Mouse (Mus musculus) lung, postnatal 14 days (tissue): Measurements from ENCODE around the gene Fahd1.

ENCODE experiments used
- DNase-seq: peaks from one replicate; pipeline ENCODE4 v3.0.0; 2021

The Fahd1 gene

DNA sequence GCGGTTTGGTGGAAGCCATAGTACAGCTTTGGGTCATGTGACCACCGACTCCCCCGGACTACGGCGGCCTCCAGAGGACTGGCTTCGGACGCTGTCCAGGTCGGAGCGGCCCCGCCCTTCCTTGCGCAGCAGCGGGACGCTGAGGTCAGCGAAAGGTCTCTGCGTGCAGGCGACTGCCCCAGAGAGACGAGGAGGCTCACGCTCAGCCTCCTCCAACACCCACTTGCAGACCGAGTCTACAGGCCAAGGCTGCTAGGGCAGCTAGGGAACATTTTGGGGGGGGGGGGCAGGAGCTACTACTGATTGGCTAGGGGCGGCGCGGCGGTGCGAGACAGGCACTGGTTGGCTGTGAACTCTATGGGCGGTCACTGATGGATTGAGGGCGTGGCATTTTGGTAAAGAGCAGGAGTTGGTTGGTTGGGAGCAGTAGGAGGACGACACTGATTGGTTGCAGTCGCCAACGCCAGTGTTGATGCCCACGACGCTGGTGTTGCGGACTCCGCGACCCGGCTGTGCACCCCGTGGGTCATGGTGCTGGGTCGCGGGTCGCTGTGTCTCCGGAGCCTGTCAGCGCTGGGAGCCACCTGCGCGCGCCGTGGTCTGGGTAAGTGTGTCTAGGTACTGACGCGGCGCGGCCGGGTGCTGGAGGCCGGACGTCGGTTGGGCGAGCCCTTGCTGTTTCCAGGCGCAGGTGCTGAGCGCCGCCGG lies at the start of gene Fahd1:
Gene Fahd1 (minus strand): TSS at position 300 of the 708 bp plus-strand sequence.
- peak; percentile 95 for DNase-seq

DNA sequence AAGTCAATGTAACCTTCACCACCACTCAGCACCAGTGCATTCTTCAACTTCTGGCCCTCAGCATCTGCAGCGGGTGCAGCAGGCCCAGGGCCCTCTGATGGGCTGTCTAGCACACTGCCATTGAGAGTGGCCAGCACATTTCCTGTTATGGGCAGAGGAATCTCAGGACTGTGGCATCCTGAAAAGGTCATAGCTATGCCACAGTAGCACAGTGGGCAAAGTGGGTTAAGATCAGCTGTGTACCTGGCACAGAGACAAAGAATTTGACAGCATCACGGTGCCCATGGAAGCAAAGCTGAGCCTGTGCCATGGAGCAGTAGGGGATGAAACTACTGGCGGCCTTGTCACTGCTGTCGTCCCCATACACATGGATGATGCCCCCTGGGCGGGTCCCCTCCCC lies 49.0 kb upstream of the Fahd1 start:
- DNase-seq, result no peak

- no peak for DNase-seq
These were observed 48.1 kb upstream of the Fahd1 start for GRCm38 (mm10) chr17:24898041-24898854.

GRCm38 (mm10) chr17:24897600-24897999 lies 47.4 kb upstream of the Fahd1 start:
- DNase-seq, result no peak

DNA sequence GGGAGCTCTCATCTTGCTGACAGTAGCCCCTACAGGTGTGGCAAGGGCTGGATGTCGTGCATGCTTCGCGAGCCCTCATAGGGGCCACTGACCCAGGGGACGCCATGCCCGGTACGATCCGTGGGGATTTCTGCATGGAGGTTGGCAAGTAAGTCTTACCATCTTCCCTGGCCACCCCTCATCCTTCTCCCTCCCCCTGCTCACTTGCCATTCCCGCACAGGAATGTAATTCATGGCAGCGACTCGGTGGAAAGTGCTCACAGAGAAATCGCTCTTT lies 46.8 kb upstream of the Fahd1 start:
- DNase-seq, result no peak

DNA sequence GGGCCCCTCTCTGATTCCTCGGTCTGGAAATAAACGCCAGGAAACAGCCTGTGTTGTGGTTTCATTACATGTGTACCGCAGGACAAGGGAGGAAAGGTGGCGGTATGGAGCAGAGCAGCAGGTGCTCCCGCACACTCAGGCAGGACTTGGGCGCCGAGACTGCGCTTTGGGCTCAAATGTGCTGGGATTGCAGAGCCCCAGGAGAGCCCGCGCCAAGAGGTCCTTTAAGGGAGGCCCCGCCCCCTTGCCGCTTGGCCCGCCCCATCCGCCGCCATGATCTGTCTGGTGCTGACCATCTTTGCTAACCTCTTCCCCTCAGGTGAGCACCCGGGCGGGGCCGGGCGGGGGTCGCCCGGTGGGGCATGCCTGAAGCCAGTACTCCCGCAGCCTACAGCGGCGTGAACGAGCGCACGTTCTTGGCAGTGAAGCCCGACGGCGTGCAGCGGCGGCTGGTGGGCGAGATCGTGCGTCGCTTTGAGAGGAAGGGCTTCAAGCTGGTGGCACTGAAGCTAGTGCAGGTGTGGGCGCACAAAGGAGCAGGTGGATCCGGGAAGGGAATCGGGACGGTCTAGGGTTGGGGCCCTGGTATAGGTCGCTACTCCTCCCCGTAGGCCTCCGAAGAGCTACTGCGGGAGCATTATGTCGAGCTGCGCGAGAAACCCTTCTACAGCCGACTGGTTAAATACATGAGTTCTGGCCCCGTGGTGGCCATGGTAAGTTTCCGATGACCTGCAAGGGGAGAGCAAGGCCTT lies 46.3 kb upstream of the Fahd1 start, which contains the start of gene Nme3:
Gene Nme3 (plus strand): TSS at position 260 of the 752 bp plus-strand sequence.
- peak; percentile 79 for DNase-seq

DNA sequence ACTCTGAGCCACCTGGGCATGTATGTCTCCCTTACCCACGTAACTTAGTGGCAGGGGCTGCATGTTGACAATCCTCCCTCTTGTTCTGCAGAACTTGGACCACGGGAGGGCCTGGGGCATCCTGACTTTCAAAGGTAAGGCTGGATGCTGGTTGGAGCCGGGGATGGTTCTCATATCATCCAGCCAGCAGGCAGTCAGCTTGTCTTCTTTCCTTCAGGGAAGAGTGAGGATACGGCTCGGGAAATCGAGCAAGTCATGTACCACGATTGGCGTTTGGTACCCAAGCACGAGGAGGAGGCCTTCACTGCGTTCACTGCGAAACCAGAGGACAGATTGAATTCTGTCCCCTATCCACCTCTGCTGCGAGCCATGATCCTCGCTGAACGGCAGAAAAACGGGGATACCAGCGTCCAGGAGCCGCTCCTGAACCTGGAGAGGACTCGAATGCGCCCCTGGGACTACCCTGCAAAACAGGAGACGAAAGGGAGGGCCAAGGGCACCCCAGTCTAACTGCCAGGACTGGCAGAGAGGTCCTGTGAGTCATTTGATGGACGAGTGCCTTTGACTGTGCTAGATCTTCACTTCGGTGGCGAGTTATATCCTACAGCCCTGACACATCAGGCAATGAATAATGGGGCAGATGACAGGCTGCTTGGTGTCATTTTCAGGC lies 45.5 kb upstream of the Fahd1 start:
- no peak for DNase-seq

- DNase-seq, result peak; percentile 81
These were observed 44.9 kb upstream of the Fahd1 start, which contains the start of the genes Eme2 and Mrps34 for GRCm38 (mm10) chr17:24894995-24895547. Gene Eme2 (minus strand): TSS chr17:24895087. Gene Mrps34 (plus strand): TSS chr17:24895116.

DNA sequence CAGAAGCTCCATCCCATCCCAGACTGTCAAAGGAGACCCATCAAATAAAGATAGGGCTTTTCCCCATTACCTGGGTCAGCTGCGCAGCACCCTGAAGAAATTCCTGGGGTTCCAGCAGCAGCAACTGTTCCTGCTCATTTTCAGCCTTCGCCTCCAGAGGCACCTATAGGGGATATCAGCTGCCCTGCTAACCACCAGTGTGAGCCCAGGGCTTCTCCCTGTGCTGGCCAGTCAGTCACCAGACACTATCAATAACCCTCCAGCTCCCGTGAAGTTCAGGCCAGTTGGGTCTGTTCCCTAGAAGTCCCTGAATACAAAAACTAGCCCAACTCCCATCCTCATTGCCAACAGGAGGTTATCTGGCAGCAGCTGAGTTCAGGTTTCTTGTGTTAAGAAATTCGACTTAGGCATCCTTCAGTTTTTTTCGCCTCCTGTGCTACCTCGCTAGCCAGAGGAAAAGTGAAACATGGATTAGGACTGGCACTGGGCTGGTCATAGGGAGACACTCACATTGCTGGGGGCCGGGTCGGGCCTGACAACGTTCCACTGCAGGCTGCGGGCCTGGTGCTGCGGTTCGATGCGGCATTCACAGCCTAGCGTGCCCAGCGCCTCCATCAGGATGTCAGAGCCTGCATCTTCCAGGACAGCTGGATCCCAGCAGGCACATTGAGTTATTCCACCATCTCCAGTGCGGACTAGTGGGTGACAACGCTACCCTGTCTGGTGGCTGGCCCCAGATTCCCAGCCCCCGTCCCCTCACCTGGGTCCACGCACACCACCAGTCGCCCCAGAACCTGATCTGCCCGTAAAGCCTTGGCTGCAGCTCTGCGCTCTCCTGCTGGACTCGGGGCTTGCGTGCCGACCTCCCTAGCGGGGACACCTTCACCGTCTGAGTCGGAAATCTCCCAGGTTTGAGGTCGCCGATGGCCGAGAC lies 44.2 kb upstream of the Fahd1 start:
- no peak for DNase-seq

GRCm38 (mm10) chr17:24893276-24893675 lies 43.1 kb upstream of the Fahd1 start:
- DNase-seq, result no peak

DNA sequence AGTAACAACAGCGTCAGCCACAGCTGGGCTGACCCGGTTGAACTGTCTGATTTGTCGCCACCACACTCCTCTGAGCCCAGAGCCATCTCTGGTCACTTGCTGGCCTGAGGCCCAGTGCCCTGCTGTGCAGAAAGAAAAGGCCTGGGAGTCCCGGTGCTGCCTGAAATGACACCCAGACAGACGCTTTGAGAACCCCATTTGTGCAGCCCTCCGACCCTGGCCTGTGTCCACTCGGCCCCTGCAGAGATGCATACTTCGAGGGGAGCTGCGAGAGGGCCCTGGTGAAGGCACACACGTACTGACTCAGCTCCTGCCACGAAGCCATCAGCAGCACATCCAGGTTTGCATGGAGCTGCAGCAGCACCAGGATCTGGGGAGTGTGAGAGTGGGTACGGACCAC lies 42.6 kb upstream of the Fahd1 start:
- DNase-seq, result no peak

DNA sequence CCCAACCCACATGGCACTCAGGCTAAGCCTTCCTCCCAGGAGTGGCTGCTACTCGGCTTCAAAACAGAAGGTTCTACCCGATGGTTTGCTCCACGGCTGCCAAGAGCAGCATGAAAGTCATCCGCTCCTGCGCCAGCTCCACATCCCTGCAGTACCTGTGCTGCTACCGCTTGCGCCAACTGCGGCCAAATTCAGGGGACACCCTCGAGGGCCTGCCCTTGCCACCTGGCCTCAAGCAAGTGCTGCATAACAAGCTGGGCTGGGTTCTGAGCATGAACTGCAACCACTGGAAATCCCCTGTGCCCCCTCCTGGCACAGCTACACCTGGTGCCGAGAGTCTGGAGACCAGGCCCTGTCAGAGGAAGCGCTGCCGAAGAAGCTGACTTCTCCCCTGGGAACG lies 41.2 kb upstream of the Fahd1 start:
- DNase-seq, result no peak

DNA sequence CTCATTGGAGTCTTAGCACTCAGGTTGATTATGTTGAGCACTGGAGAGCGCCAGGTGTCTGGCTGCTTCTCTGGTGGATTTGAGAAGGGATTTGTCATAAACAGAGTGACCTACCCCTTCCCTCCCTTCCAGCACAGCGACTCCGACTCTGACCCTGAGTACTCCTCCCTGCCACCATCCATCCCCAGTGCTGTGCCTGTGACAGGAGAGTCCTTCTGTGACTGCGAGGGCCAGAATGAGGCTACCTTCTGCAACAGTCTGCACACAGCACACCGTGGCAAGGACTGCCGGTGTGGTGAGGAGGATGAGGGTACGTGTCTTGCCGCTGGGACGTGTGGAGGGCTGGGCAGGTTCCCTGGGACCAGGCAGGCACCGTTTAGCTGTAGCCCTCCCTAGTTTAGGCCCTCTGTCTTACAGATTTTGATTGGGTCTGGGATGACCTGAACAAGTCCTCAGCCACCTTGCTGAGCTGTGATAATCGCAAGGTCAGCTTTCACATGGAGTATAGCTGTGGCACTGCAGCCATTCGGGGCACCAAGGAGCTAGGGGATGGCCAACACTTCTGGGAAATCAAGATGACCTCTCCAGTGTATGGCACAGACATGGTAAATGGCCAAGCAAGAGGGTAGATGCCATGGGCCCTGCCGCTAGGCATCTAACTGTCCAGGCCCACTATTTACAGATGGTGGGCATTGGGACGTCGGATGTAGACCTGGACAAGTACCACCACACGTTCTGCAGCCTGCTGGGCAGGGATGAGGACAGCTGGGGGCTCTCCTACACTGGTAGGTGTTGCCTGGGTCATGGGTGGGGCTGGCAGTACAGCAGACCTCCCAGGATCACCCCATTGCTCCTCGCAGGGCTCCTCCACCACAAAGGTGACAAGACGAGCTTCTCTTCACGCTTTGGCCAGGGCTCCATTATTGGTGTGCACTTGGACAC lies 40.3 kb upstream of the Fahd1 start:
- no peak for DNase-seq

DNA sequence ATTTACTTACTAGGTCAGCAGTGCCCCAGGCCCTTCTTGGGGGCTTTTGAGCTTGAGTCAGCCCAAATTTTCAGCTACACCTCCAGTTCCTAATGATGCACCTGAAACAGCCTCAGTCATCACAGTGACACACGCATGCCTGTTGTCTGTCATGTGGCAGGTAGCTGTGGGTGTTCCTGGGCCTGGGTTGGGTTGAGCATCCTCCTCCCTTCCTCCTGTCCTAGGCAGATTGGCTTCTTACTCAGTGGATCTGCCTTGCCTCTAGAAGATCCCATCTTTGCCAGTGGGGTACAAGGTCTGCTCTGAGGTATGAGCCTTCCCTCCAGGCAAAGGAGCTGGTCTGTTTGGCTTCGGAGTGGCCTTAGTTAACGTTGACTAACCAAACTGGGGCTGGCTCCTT lies 38.7 kb upstream of the Fahd1 start:
- DNase-seq, result no peak

DNA sequence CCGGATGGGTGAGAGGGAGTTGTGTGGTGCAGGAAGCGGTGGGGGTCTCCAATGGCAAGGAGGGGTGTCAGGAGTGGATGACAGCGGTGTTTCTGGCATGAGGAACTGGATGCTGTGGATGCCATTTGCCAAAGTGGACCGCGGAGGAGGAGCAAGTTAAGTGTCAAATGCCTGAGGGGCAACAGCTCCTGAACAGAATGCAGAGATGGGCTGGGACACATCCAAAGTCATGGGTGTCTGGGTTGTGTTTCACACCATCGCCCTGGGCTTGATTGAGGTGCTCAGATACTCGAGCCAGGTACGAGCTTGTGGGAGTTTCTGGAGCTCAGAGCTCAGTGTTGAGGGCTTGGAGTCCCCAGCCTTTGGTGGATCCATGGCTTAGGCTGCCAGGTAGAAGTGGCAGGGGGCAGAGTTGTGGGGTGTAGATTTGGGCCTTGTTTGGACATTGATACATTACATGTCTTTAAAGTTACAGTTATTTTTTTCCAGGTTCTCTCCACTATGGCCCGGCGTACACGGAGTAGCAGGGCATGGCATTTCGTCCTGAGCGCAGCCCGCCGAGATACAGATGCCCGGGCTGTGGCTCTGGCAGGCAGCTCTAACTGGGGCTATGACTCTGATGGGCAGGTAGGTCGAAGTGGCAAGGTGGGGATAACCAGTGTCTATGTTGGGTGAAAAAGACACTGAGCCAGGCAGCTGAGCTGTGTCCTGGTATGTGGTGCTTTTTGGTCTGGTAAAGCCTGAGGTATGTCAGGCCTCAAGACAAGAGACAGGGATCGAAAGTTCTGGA lies 37.3 kb upstream of the Fahd1 start:
- DNase-seq, result no peak

GRCm38 (mm10) chr17:24886932-24887271 lies 36.7 kb upstream of the Fahd1 start:
- no peak for DNase-seq

DNA sequence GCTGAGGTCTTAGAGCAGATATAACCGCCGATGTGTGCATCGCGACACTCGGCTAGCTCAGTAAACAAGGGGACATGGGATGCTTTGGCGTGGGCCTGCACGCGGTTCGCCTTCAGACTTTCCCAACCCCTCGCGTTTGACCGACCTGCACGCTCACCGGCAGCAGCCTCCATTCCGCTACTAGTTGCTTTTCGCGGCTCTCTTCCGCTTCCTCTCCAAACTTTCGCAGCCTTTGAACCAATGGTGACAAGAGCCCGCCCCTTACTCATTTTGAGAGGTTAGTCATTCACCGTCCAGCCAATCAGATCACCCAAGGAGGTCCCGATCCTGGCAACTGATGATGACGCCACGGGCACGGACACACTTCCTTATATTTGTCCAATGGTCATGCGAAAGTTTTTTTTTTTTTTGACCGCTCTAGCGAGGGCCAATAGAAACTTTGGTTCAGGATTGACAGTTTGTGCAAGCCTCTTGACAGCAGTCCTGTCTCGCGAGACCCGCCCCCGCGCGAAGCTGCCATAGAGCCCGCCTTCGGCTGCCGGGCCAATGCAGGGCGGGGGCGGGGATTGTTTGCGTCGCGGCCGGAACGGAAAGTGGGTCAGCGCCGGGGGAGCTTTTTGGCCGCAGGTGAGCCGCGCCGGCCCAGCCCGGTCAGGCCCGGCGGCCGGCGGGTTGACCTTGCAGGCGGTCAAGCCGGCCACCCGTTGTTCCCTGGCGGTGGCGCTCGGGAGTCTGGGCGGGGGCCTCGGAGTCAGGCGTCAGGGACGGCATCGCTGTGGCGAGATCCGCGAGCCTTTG lies 36.2 kb upstream of the Fahd1 start, which contains the start of the genes Nubp2 and Spsb3:
Gene Nubp2 (minus strand): TSS at position 216 of the 798 bp plus-strand sequence.
Gene Spsb3 (plus strand): TSS at position 510 of the 798 bp plus-strand sequence.
- DNase-seq, result peak; percentile 98

DNA sequence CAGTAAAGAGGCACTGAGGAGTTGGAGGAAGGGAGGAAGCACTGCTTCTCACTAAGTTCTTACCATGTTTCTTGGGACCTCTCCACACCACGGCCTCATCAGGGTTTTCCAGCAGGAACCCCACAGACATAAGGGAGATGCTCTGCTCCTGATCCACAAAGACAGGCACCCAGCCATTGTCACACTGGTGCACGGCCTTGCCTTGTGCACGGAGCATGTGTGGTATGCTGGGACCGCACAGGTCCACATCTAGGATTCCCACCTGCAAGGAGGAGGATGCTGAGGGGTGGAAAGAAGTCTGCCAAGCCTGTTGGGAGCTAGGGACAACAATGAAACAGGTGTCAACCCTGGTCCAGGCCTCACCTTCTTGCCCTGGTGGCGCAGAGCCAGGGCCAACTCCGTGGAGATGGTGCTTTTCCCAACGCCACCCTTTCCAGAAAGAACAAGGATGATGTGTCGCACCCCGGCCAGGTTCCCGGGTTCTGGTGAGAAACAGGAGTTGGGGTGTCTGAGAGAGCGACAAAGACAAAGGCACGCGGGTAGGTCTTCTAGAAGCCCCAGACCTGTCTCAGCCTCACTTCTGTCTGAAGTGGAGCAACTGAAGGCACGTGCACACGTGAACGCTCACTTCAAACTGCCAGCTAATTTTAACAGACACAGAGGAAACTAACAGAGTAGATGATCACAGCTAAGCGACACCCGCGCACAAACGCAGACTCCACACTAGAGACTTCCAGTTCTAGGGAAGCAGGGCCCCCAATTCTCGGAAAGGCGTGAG lies 35.4 kb upstream of the Fahd1 start:
- no peak for DNase-seq
